Mouse (Mus musculus): Measurements from ENCODE around the gene Pou4f2.

DNA sequence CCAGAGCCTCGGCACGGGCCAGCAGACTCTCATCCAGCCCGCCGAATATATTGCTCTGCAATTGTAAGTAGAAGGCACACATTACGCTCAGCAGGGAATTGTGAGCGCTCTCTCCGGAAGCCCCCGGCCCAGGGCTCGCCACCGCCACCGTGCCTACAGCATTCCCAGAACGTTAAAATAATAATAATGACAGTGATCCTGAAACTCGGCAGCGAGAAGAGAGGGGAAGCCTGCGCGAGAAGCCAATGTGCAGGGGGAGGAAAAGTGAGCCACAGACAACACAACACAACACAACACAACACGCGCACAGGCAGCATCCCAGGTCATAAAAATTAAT lies 853 bp downstream of the Pou4f2 start:
- TF ChIP-seq CTCF (IDR thresholded peaks at IDR 0.05; ENCODE audit: insufficient read depth, low read depth, low read length) (no peak), POLR2A (IDR thresholded peaks at IDR 0.05; ENCODE audit: insufficient read depth, low read depth, low read length) (no peak)
